Mouse (Mus musculus): ENCODE measurements around the gene Olfr51. TPM values are rescaled to one million over a fixed set of nuclear protein-coding genes. Genes with fewer than 3 reads are reported as not detected.
A peak's percentile ranks its signal among the peaks of the same experiment; 100 is the strongest.

Gene Olfr51
- polyA plus RNA-seq, 1 experiment, result not detected

- H3K4me3 ChIP-seq (ENCODE audit: control insufficient read depth, low read depth, low read length), result no peak overlapping the region
- H3K4me1 ChIP-seq (ENCODE audit: control insufficient read depth, insufficient read depth, low read length), result no peaks in the 10 kb centered on the region
- H3K27me3 ChIP-seq (ENCODE audit: control insufficient read depth, insufficient read depth, low read length), result no peaks in the 10 kb centered on the region
- no peaks in the 10 kb centered on the region for H3K36me3 ChIP-seq (ENCODE audit: control insufficient read depth, insufficient read depth, low read length)
- no peak overlapping the region for H3K27ac ChIP-seq (ENCODE audit: control insufficient read depth, insufficient read depth, low read depth, low read length)
- TF ChIP-seq CTCF (IDR thresholded peaks at IDR 0.05; ENCODE audit: control insufficient read depth, insufficient read depth, insufficient replicate concordance, low read depth, low read length), result no peak
- TF ChIP-seq POLR2A (IDR thresholded peaks at IDR 0.05; ENCODE audit: control insufficient read depth, low read depth, low read length), result no peak
Measured at GRCm38 (mm10) chr11:51051678-51052077, 48.3 kb downstream of the Olfr51 start.

GRCm38 (mm10) chr11:51053230-51053629 is 49.8 kb downstream of the Olfr51 start:
- H3K4me3 ChIP-seq (ENCODE audit: control insufficient read depth, low read depth, low read length), result no peak overlapping the region
- TF ChIP-seq POLR2A (IDR thresholded peaks at IDR 0.05; ENCODE audit: control insufficient read depth, low read depth, low read length) (no peak), CTCF (IDR thresholded peaks at IDR 0.05; ENCODE audit: control insufficient read depth, insufficient read depth, insufficient replicate concordance, low read depth, low read length) (no peak)

GRCm38 (mm10) chr11:51059151-51059571 is 55.8 kb downstream of the Olfr51 start, which contains the start of gene Zfp354a:
TSS of gene Zfp354a (plus strand) at chr11:51059257.
- Histone ChIP-seq H3K36me3 (ENCODE audit: control insufficient read depth, insufficient read depth, low read length) (no peaks in the 10 kb centered on the region), H3K4me1 (ENCODE audit: control insufficient read depth, insufficient read depth, low read length) (peaks cover 19% of the 10 kb centered on the region), H3K27me3 (ENCODE audit: control insufficient read depth, insufficient read depth, low read length) (no peaks in the 10 kb centered on the region), H3K27ac (ENCODE audit: control insufficient read depth, insufficient read depth, low read depth, low read length) (peak within 1 kb of the TSS; percentile 66; the same call in 1 of the 2 replicates), H3K4me3 (ENCODE audit: control insufficient read depth, low read depth, low read length) (peak within 1 kb of the TSS; percentile 94)
- TF ChIP-seq POLR2A (IDR thresholded peaks at IDR 0.05; ENCODE audit: control insufficient read depth, low read depth, low read length) (no peak), CTCF (IDR thresholded peaks at IDR 0.05; ENCODE audit: control insufficient read depth, insufficient read depth, insufficient replicate concordance, low read depth, low read length) (no peak)

More at GRCm38 (mm10) chr11:51053230-51053629, 49.8 kb downstream of the Olfr51 start:
- Histone ChIP-seq H3K36me3 (ENCODE audit: control insufficient read depth, insufficient read depth, low read length) (no peaks in the 10 kb centered on the region), H3K27me3 (ENCODE audit: control insufficient read depth, insufficient read depth, low read length) (no peaks in the 10 kb centered on the region), H3K27ac (ENCODE audit: control insufficient read depth, insufficient read depth, low read depth, low read length) (no peak overlapping the region), H3K4me1 (ENCODE audit: control insufficient read depth, insufficient read depth, low read length) (peaks cover 3% of the 10 kb centered on the region)

Other genes starting within 250 kb of the Olfr51 start
- 1.5 and 2.1 TPM in 2 replicates for gene Zfp354c, start 175.9 kb upstream of the Olfr51 start, polyA plus RNA-seq (2012; rRNA removed)
- 0.58 and 0.60 TPM in 2 replicates for gene Zfp879, start 162.0 kb upstream of the Olfr51 start, polyA plus RNA-seq (2012; rRNA removed)
- 0.79 and 0.91 TPM in 2 replicates for gene Grm6, start 152.9 kb upstream of the Olfr51 start, polyA plus RNA-seq (2012; rRNA removed)
- gene Zfp454, start 115.9 kb upstream of the Olfr51 start, polyA plus RNA-seq (2012; rRNA removed), result 0.13 and 0.36 TPM in 2 replicates
- 0.32 and 0.37 TPM in 2 replicates for gene Zfp2, start 87.4 kb upstream of the Olfr51 start, polyA plus RNA-seq (2012; rRNA removed)
- gene Zfp354b, start 72.0 kb upstream of the Olfr51 start, polyA plus RNA-seq (2012; rRNA removed), result 1.8 and 1.9 TPM in 2 replicates
- gene 4933414I15Rik, start 59.8 kb upstream of the Olfr51 start, polyA plus RNA-seq (2012; rRNA removed), result 76.9 and 80.1 TPM in 2 replicates
- gene Prop1, start 49.8 kb upstream of the Olfr51 start, polyA plus RNA-seq (2012; rRNA removed), result not detected in 2 replicates
- 0.04 and 0.14 TPM in 2 replicates for gene Olfr1378, start 37.1 kb upstream of the Olfr51 start, polyA plus RNA-seq (2012; rRNA removed)
- not detected in 2 replicates for gene Olfr1377, start 21.6 kb upstream of the Olfr51 start, polyA plus RNA-seq (2012; rRNA removed)
- gene Olfr54, start 10.6 kb downstream of the Olfr51 start, polyA plus RNA-seq (2012; rRNA removed), result not detected in 2 replicates
- gene Olfr1375, start 44.5 kb downstream of the Olfr51 start, polyA plus RNA-seq (2012; rRNA removed), result not detected in 2 replicates
- gene Zfp354a, start 55.7 kb downstream of the Olfr51 start, polyA plus RNA-seq (2012; rRNA removed), result 0.54 and 1.2 TPM in 2 replicates
- gene Gm12569, start 216.9 kb downstream of the Olfr51 start, polyA plus RNA-seq (2012; rRNA removed), result 1.8 TPM in 2 replicates